Mouse (Mus musculus) hindbrain, embryonic 14.5 days (tissue): Measurements from ENCODE around the gene Amot. TPM values are rescaled to one million over a fixed set of nuclear protein-coding genes. Genes with fewer than 3 reads are reported as not detected.
A peak's percentile ranks its signal among the peaks of the same experiment; 100 is the strongest.

ENCODE experiments used
- ATAC-seq: fragments of 200-750 bp; cut with Nextera tagmentation; 2 replicates; pipeline ENCODE4 v1.8.0; 2017; ENCODE audit warnings: moderate number of reproducible peaks, mild to moderate bottlenecking, moderate TSS enrichment, moderate library complexity; ENCODE audit not compliant: low FRiP score
- DNase-seq: peaks from one replicate; pipeline ENCODE4 v3.0.0-alpha.2; 2015; ENCODE audit warnings: low spot score
- H3K27ac ChIP-seq: fragments of 300-500 bp; sonication (generic); 2 replicates; pipeline ENCODE4 v1.5.1; 2014; ENCODE audit warnings: mild to moderate bottlenecking, moderate library complexity
- H3K27me3 ChIP-seq: fragments of 300-500 bp; sonication (generic); 2 replicates; pipeline ENCODE4 v1.6.1; 2014; ENCODE audit warnings: mild to moderate bottlenecking, low read length, mixed read lengths; ENCODE audit not compliant: control insufficient read depth, insufficient read depth
- H3K36me3 ChIP-seq: fragments of 300-500 bp; sonication (generic); replicated peaks from 2 replicates; pipeline ENCODE4 v1.6.1; 2014; ENCODE audit not compliant: control insufficient read depth, insufficient read depth
- H3K4me1 ChIP-seq: fragments of 300-500 bp; sonication (generic); replicated peaks from 2 replicates; pipeline ENCODE4 v1.6.1; 2014; ENCODE audit warnings: antibody characterized with exemption, low read length, mixed read lengths; ENCODE audit not compliant: control insufficient read depth, insufficient read depth
- H3K4me2 ChIP-seq: fragments of 300-500 bp; sonication (generic); replicated peaks from 2 replicates; pipeline ENCODE4 v1.6.1; 2014; ENCODE audit warnings: mild to moderate bottlenecking, moderate library complexity
- H3K4me3 ChIP-seq: fragments of 300-500 bp; sonication (generic); replicated peaks from 2 replicates; pipeline ENCODE4 v1.5.1; 2014; ENCODE audit warnings: mild to moderate bottlenecking, low read length
- H3K9ac ChIP-seq: fragments of 300-500 bp; sonication (generic); 2 replicates; pipeline ENCODE4 v1.6.1; 2014
- H3K9me3 ChIP-seq: fragments of 300-500 bp; sonication (generic); 2 replicates; pipeline ENCODE4 v1.6.1; 2016; ENCODE audit warnings: low read length; ENCODE audit not compliant: control insufficient read depth
- WGBS: fragments of 180-500 bp; shearing (Covaris S2); extraction: QIAGEN DNeasy Blood & Tissue Kit; methylation state at CpG from one replicate; pipeline ENCODE4 v1.1.7; 2014; 5-methylcytosine and 5-hydroxymethylcytosine counted together
- polyA plus RNA-seq: library from polyadenylated mRNA; unstranded; fragments of >200 nt; fragmentation: Nextera tagmentation; extraction: Ambion mirVana; gene quantifications from 2 replicates; pipeline ENCODE4 v1.2.1, GENCODE M21; 2014

The Amot gene
- polyA plus RNA-seq, 1 experiment from 2014 or later: 10.3 TPM

GRCm38 (mm10) chrX:145411425-145411824, 93.6 kb downstream of the Amot start:
- no peak overlapping the region for H3K4me2 ChIP-seq
- H3K27me3 ChIP-seq: no peaks in the 10 kb centered on the region
- no peak overlapping the region for H3K4me3 ChIP-seq
- no peaks in the 10 kb centered on the region for H3K36me3 ChIP-seq
- DNase-seq (no peak), ATAC-seq (no peak)
- 37% methylated on average over 6 of the region's 6 CpGs for WGBS
- no peaks in the 10 kb centered on the region for H3K9me3 ChIP-seq
- no peak overlapping the region for H3K9ac ChIP-seq
- H3K4me1 ChIP-seq: no peaks in the 10 kb centered on the region
- no peak overlapping the region for H3K27ac ChIP-seq

GRCm38 (mm10) chrX:145406052-145406451, 98.9 kb downstream of the Amot start:
- Histone ChIP-seq H3K4me3 (no peak overlapping the region), H3K27ac (no peak overlapping the region), H3K9ac (no peak overlapping the region), H3K27me3 (no peaks in the 10 kb centered on the region), H3K4me1 (no peaks in the 10 kb centered on the region), H3K36me3 (no peaks in the 10 kb centered on the region), H3K4me2 (no peak overlapping the region), H3K9me3 (no peaks in the 10 kb centered on the region)
- no peak for DNase-seq
- WGBS: 82% methylated on average over 4 of the region's 4 CpGs
- ATAC-seq: no peak

- WGBS: 82% methylated on average over 3 of the region's 3 CpGs
- no peaks in the 10 kb centered on the region for H3K27me3 ChIP-seq
Measured at GRCm38 (mm10) chrX:145401926-145402325, 103.1 kb downstream of the Amot start.

GRCm38 (mm10) chrX:145399236-145399635, 105.7 kb downstream of the Amot start:
- no peak overlapping the region for H3K9ac ChIP-seq
- ATAC-seq (no peak), DNase-seq (peak; percentile 68)
- H3K36me3 ChIP-seq: no peaks in the 10 kb centered on the region
- H3K9me3 ChIP-seq: no peaks in the 10 kb centered on the region
- H3K4me1 ChIP-seq: no peaks in the 10 kb centered on the region
- H3K27ac ChIP-seq: no peak overlapping the region
- H3K27me3 ChIP-seq: no peaks in the 10 kb centered on the region
- WGBS: 22% methylated on average over 1 of the region's 1 CpGs
- no peak overlapping the region for H3K4me3 ChIP-seq
- no peak overlapping the region for H3K4me2 ChIP-seq

More at GRCm38 (mm10) chrX:145401926-145402325, 103.1 kb downstream of the Amot start:
- Histone ChIP-seq H3K9ac (no peak overlapping the region), H3K4me1 (no peaks in the 10 kb centered on the region), H3K27ac (no peak overlapping the region), H3K4me3 (no peak overlapping the region), H3K4me2 (no peak overlapping the region), H3K9me3 (no peaks in the 10 kb centered on the region), H3K36me3 (no peaks in the 10 kb centered on the region)
- DNase-seq (no peak), ATAC-seq (no peak)

Other genes with a start within 250 kb of the Amot start
- gene Lhfpl1, start 156.1 kb downstream of the Amot start, polyA plus RNA-seq: 0.37 TPM in 1 of 2 replicates, not detected in the other